Mouse (Mus musculus) forebrain, embryonic 15.5 days (tissue): Measurements from ENCODE around the gene Gzma. TPM values are rescaled to one million over a fixed set of nuclear protein-coding genes. Genes with fewer than 3 reads are reported as not detected.

Experiments used
- ATAC-seq: fragments of 200-750 bp; cut with Nextera tagmentation; replicated peaks from 2 replicates; pipeline ENCODE4 v1.8.0; 2017; ENCODE audit warnings: mild to moderate bottlenecking, moderate TSS enrichment, moderate library complexity
- H3K27ac ChIP-seq: fragments of 300-500 bp; sonication (generic); replicated peaks from 2 replicates; pipeline ENCODE4 v1.5.1; 2015; ENCODE audit warnings: mild to moderate bottlenecking, inconsistent platforms
- H3K27me3 ChIP-seq: fragments of 300-500 bp; sonication (generic); 2 replicates; pipeline ENCODE4 v1.6.1; 2015; ENCODE audit warnings: inconsistent platforms
- H3K36me3 ChIP-seq: fragments of 300-500 bp; sonication (generic); 2 replicates; pipeline ENCODE4 v1.6.1; 2015; ENCODE audit warnings: mild to moderate bottlenecking, inconsistent platforms
- H3K4me1 ChIP-seq: fragments of 300-500 bp; sonication (generic); 2 replicates; pipeline ENCODE4 v1.6.1; 2015; ENCODE audit warnings: inconsistent platforms
- H3K4me2 ChIP-seq: fragments of 300-500 bp; sonication (generic); replicated peaks from 2 replicates; pipeline ENCODE4 v1.6.1; 2015; ENCODE audit warnings: mild to moderate bottlenecking, inconsistent platforms
- H3K4me3 ChIP-seq: fragments of 300-500 bp; sonication (generic); 2 replicates; pipeline ENCODE4 v1.5.1; 2015; ENCODE audit warnings: mild to moderate bottlenecking, inconsistent platforms
- H3K9ac ChIP-seq: fragments of 300-500 bp; sonication (generic); replicated peaks from 2 replicates; pipeline ENCODE4 v1.6.1; 2015; ENCODE audit warnings: mild to moderate bottlenecking, inconsistent platforms
- H3K9me3 ChIP-seq: fragments of 300-500 bp; sonication (generic); 2 replicates; pipeline ENCODE4 v1.6.1; 2016; ENCODE audit warnings: inconsistent platforms
- WGBS: fragments of 180-500 bp; shearing (Covaris S2); methylation state at CpG from one replicate; pipeline ENCODE4 v1.1.7; 2015; ENCODE audit warnings: mixed read lengths; 5-methylcytosine and 5-hydroxymethylcytosine counted together
- polyA plus RNA-seq: library from polyadenylated mRNA; unstranded; fragments of >200 nt; fragmentation: Nextera tagmentation; extraction: Ambion mirVana; gene quantifications from 2 replicates; pipeline ENCODE4 v1.2.1, GENCODE M21; 2015

The Gzma gene
- polyA plus RNA-seq: not detected in 2 replicates

DNA sequence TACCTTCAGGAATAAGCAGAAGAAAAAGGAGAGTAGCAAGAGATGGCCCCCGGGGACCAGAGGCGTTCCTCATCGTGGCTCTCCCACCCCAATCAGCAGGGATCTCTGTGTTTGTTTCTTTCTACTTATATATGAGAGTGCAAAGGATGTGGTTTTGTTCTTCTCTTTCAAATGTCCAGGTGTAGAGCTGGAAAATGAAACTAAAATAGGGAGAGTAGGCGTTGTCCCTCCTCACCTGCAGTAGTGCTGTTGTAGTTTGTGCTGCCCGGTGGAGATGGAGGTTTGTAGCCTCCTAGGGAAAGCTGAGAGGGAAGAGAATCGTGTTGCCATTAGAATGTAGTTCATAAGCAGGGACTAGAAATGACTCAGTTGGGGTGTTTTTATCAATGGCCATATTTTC lies at the start of gene Gzma:
Gzma (minus strand) TSS at position 103 of the 400 bp plus-strand sequence.
- H3K4me2 ChIP-seq: no peak within 1 kb of the TSS
- WGBS: 93% methylated on average over 6 of the region's 6 CpGs
- H3K27ac ChIP-seq: no peak within 1 kb of the TSS
- no peaks in the 10 kb centered on the region for H3K36me3 ChIP-seq
- H3K4me3 ChIP-seq: no peak within 1 kb of the TSS
- H3K4me1 ChIP-seq: no peaks in the 10 kb centered on the region
- H3K9ac ChIP-seq: no peak within 1 kb of the TSS
- H3K9me3 ChIP-seq: no peaks in the 10 kb centered on the region
- ATAC-seq: no peak
- H3K27me3 ChIP-seq: no peaks in the 10 kb centered on the region

DNA sequence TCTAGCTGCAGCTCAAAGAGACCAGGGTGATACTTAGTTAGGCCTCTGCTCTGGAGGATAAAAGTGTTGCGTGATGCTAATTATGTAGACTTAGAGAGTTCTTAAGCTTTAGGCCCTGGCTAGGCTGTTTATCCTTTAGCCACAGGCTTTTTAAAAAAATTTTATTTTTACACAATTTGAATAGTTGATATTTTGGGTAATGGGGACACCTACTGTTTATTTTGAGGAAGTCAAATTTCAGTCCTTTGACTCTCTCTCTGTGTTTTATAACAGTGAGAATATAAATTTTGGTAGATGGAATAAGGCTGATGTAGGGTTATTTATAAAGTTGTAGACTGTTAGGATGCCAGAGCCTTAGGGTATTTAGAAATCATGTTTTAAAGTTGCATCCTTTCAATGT lies 38.8 kb upstream of the Gzma start:
- H3K36me3 ChIP-seq: no peaks in the 10 kb centered on the region

DNA sequence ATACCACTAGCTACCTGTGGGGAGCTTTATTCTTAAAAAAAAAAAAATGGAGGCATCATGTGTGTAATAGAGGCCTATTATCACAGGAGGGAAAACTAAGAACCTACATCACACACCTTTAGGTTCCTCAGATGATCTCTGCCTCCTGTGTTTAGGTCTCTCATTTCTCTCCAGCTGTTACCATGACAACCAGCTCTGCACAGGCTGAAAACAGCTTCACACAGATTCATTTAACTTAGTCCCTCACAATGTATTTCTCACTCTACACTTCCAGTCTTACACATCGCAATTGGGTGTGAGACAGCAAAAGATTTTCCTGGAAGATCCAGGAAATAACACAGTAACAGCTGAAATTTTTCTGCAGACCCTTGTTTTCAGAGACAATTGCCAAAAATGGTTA lies 29.2 kb upstream of the Gzma start:
- Histone ChIP-seq H3K4me2 (no peak overlapping the region), H3K4me1 (no peaks in the 10 kb centered on the region), H3K9ac (no peak overlapping the region), H3K27me3 (no peaks in the 10 kb centered on the region), H3K36me3 (no peaks in the 10 kb centered on the region), H3K4me3 (no peak overlapping the region), H3K27ac (no peak overlapping the region), H3K9me3 (no peaks in the 10 kb centered on the region)
- 73% methylated on average over 1 of the region's 1 CpGs for WGBS
- peak; percentile 73; the same call in 1 of the 2 replicates for ATAC-seq

More for the DNA sequence above, 38.8 kb upstream of the Gzma start:
- Histone ChIP-seq H3K4me2 (no peak overlapping the region), H3K4me1 (no peaks in the 10 kb centered on the region), H3K9ac (no peak overlapping the region), H3K9me3 (no peaks in the 10 kb centered on the region), H3K27me3 (no peaks in the 10 kb centered on the region), H3K27ac (no peak overlapping the region), H3K4me3 (no peak overlapping the region)
- 94% methylated on average over 1 of the region's 1 CpGs for WGBS
- ATAC-seq: no peak

DNA sequence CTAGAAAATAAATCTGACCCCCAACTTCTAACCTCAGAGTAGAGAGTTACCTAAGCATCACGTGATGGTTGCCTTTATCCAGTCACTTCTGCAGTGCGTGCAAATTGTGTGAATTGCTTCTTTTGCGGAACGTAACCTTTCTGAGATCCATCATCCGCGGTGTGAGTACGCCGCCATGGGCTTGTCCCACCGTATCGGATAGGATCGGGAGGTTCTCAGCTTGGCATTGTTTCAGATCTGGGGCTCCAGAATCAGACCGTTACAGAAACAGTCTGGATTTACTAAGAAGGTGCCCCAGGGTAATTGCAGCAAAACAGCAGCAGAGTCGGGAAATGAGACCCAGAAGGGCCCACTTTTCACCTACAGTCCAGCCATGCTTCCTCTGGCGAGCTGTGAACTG lies 20.5 kb upstream of the Gzma start:
- Histone ChIP-seq H3K4me3 (no peak overlapping the region), H3K27ac (no peak overlapping the region), H3K36me3 (no peaks in the 10 kb centered on the region), H3K9ac (no peak overlapping the region), H3K9me3 (no peaks in the 10 kb centered on the region), H3K4me2 (no peak overlapping the region), H3K27me3 (no peaks in the 10 kb centered on the region), H3K4me1 (no peaks in the 10 kb centered on the region)
- ATAC-seq: no peak
- WGBS: 91% methylated on average over 14 of the region's 14 CpGs

DNA sequence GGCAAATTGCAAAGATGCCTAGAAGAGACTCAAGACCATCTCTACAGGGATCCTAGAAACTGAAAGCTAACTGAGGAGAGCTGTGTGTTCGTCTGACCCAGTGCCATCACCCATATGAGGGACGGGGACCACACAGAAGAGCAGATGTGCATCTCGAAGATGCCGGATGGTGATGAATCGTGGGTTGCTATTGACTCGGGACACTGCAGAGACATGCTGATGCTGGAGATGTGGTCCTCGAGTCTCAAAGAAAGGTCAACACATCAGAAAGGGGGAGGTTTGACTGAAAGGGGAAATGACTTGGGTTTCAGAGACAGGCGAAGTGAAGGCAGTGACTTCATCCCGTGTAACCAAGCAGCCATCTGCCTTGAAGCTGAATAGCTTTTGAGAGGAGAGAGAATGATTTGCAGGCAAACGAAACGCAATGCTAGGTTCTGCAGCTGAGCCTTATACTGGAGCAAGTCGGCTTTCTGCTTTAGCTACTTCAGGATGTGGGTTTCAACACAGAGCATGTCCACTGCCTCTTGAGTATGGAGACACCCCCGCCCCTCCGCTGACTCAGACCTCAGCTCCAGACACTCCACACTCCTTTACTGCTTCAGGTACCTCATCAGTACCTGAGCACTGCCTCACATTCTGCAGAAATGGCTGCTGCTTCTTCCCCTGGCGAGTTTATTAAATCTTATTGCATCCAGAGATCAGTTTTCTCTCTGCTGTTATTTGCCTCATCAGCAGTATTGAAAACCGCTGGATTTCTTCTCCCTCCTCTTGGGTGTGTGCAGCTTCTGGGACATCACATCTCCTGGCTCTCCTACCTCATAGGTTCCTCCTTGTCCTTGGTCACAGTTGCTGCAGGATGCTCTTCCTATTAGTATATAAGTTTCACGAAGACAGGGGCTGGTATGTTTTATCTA lies 19.8 kb upstream of the Gzma start:
- no peak overlapping the region for H3K4me2 ChIP-seq
- ATAC-seq: no peak
- no peaks in the 10 kb centered on the region for H3K9me3 ChIP-seq
- H3K4me3 ChIP-seq: no peak overlapping the region
- no peaks in the 10 kb centered on the region for H3K36me3 ChIP-seq
- WGBS: 92% methylated on average over 17 of the region's 17 CpGs
- no peak overlapping the region for H3K27ac ChIP-seq
- H3K27me3 ChIP-seq: no peaks in the 10 kb centered on the region
- no peaks in the 10 kb centered on the region for H3K4me1 ChIP-seq
- H3K9ac ChIP-seq: no peak overlapping the region

DNA sequence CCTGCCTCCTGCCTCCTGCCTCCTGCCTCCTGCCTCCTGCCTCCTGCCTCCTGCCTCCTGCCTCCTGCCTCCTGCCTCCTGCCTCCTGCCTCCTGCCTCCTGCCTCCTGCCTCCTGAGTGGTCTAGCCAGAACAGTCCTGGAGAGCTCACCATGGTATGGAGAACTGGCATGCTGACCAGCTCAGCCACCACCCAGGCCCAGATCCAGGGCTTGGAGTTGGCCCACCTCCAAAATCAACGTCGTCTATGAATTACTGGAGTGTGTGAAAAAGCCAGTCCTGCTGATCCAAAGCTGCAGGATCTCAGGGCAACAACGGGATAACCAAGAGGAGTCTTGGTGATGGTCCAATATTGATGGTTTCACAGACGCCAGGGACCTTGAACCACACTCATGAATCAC lies 18.2 kb upstream of the Gzma start:
- Histone ChIP-seq H3K9ac (no peak overlapping the region), H3K36me3 (no peaks in the 10 kb centered on the region), H3K27ac (no peak overlapping the region), H3K4me3 (no peak overlapping the region), H3K9me3 (no peaks in the 10 kb centered on the region), H3K27me3 (no peaks in the 10 kb centered on the region), H3K4me2 (no peak overlapping the region), H3K4me1 (no peaks in the 10 kb centered on the region)
- ATAC-seq: no peak
- 46% methylated on average over 4 of the region's 4 CpGs for WGBS

DNA sequence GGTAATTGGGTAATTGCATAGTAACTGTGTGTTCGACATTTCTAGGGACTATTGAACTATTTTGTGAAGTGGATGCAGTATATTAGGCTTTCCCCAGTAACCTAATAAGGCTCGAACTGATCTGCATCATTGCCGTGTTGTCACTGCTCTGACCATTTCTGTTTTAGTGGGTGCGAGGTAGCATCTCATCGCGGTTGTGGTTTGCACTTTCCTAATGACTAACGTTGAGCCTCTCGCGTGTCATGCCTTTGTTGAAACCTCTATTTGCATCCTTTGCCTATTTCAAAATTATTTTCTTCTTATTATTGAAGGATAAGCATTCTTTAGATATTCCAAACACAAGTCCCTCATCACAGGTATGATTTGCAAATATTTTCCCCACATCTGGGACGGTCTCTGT lies 4.0 kb upstream of the Gzma start:
- Histone ChIP-seq H3K27me3 (no peaks in the 10 kb centered on the region), H3K27ac (no peak overlapping the region), H3K4me1 (no peaks in the 10 kb centered on the region), H3K9ac (no peak overlapping the region), H3K36me3 (no peaks in the 10 kb centered on the region), H3K9me3 (no peaks in the 10 kb centered on the region), H3K4me3 (no peak overlapping the region), H3K4me2 (no peak overlapping the region)
- no peak for ATAC-seq
- WGBS: 86% methylated on average over 10 of the region's 10 CpGs

DNA sequence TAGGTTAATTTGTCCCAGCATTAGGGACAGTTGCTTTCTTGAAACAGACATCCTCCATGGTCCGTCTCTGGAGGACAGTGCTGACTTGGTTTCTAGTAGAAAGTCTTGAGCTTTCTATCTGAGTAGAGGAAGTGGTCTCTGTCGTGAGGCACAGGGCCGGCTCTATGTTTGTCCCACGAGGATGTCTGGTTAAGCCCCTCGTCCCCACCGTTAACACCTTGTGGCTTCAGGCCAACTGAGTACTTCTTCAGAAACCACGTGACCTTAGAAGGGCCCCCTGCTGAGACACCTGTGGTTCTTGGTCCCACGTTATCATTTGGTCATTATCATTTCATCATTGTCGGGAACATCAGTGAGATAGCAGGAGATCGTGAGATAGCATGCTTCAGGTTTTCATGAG lies 1.0 kb upstream of the Gzma start:
- Histone ChIP-seq H3K27me3 (no peaks in the 10 kb centered on the region), H3K4me3 (no peak overlapping the region), H3K27ac (no peak overlapping the region), H3K4me1 (no peaks in the 10 kb centered on the region), H3K9ac (no peak overlapping the region), H3K9me3 (no peaks in the 10 kb centered on the region), H3K4me2 (no peak overlapping the region), H3K36me3 (no peaks in the 10 kb centered on the region)
- no peak for ATAC-seq
- 85% methylated on average over 10 of the region's 10 CpGs for WGBS

DNA sequence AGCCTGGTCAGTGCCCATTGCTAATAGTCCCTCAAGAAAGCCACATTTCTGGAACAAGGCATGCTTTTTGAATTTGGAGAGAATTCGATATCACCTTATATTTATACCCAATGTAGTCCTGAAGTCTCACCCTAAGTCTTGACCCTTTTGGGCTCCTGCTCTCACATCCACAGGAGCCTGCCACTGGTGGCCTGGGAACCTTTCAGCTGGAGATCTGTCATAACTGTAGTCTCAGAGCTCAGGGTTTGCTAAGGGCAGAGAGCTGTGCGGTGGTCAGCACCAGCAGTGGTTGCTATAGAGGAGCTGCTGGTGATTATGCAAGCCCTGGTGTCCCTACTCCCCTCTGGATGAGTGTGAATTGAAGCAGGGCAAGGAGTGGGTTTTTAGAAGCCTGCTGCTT lies 2.4 kb downstream of the Gzma start:
- H3K4me3 ChIP-seq: no peak overlapping the region
- WGBS: 94% methylated on average over 2 of the region's 2 CpGs
- no peaks in the 10 kb centered on the region for H3K9me3 ChIP-seq
- no peaks in the 10 kb centered on the region for H3K27me3 ChIP-seq
- no peak overlapping the region for H3K27ac ChIP-seq
- ATAC-seq: no peak
- H3K9ac ChIP-seq: no peak overlapping the region
- H3K36me3 ChIP-seq: no peaks in the 10 kb centered on the region
- H3K4me1 ChIP-seq: no peaks in the 10 kb centered on the region
- no peak overlapping the region for H3K4me2 ChIP-seq

DNA sequence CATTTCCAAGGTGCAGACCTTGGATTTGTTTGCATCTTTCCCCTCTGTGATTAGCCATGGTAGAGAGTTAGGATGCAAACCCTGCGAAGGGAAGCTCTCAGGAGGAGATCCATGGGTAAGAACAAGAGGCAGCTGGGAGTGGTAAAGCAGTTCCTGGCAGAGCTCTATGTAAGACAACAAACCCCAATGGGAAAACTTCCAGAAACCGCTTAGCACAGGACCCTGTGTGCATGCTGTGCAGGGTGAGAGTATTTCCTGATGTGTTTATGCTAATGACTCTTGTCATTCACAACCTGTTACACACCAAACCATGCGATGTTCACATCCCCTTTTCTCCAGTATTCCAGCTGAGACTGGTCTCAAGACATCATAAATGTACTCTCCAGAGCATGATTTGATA lies 3.8 kb downstream of the Gzma start:
- Histone ChIP-seq H3K27me3 (no peaks in the 10 kb centered on the region), H3K36me3 (no peaks in the 10 kb centered on the region), H3K9me3 (no peaks in the 10 kb centered on the region), H3K27ac (no peak overlapping the region), H3K9ac (no peak overlapping the region), H3K4me1 (no peaks in the 10 kb centered on the region), H3K4me2 (no peak overlapping the region), H3K4me3 (no peak overlapping the region)
- no peak for ATAC-seq
- 68% methylated on average over 3 of the region's 3 CpGs for WGBS

DNA sequence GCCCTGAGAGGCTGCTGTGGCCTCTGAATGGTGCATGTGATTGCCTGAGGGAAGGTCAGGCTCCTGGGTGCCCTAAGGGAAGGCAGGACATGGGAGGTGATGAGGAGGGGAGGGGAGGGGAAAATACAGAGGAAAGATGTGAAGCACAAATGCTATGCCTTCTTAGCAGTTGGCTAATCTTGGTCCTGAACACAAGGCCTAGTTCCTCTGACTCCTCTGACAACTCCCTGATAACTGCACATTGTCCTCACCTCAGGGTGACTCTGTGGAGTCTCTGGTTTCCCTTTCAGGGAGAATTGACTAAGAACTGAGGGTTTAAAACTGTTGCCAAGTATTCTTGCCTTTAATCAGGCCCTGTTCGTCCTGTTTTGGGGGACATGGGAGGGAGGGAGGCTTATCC lies 6.2 kb downstream of the Gzma start:
- Histone ChIP-seq H3K4me2 (no peak overlapping the region), H3K27ac (no peak overlapping the region), H3K4me3 (no peak overlapping the region), H3K4me1 (no peaks in the 10 kb centered on the region), H3K27me3 (no peaks in the 10 kb centered on the region), H3K9me3 (no peaks in the 10 kb centered on the region), H3K9ac (no peak overlapping the region), H3K36me3 (no peaks in the 10 kb centered on the region)
- no peak for ATAC-seq
- 48% methylated on average over 1 of the region's 1 CpGs for WGBS

DNA sequence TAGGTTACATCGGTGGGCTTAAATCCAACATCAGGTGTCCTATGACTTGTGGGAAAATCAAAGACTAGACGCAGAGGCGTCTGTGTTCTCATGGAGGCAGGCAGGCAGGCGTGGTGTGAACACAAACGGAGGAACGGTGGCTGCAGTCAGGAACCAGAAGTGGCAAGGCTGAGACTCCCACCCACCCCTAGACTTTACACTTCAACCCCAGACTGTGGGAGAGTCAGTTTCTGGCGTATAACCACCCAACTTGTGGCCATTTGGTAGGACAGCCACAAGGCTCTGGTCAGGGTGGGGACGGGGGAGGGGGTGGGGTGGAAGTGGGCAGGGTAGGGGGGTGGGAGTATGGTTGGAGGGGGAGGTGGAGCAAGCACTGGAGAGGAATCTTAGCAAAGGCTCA lies 10.3 kb downstream of the Gzma start:
- 90% methylated on average over 8 of the region's 8 CpGs for WGBS
- H3K36me3 ChIP-seq: no peaks in the 10 kb centered on the region

More for the DNA sequence above, 10.3 kb downstream of the Gzma start:
- no peak for ATAC-seq
- Histone ChIP-seq H3K9me3 (no peaks in the 10 kb centered on the region), H3K4me1 (no peaks in the 10 kb centered on the region), H3K9ac (no peak overlapping the region), H3K27me3 (no peaks in the 10 kb centered on the region), H3K27ac (no peak overlapping the region), H3K4me2 (no peak overlapping the region), H3K4me3 (no peak overlapping the region)
